Mouse (Mus musculus) right cerebral cortex, postnatal 14 days (tissue): ENCODE measurements around the gene Asmt.

Experiments
- DNase-seq: peaks from one replicate; pipeline ENCODE4 v3.0.0; 2022

Gene Asmt

DNA sequence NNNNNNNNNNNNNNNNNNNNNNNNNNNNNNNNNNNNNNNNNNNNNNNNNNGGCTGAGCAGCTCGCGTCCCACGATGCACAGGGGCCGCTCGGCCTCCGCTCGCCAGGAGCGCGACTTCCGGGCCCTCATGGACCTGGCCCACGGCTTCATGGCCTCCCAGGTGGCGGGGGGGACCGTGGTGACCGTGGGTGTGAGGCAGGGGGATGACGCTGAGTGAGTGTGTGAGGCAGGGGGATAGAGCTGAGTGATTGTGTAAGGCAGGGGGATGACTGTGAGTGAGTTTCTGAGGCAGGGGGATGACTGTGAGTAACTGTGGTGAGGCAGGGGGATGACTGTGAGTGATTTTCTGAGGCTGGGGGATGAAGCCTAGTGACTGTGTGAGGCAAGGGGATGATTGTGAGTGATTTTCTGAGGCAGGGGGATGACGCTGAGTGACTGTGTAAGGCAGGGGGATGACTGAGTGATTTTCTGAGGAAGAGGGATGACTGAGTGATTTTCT, at the start of gene Asmt:
TSS of gene Asmt (plus strand) at position 51 of the 499 bp plus-strand sequence.
- DNase-seq: peak; percentile 8

DNA sequence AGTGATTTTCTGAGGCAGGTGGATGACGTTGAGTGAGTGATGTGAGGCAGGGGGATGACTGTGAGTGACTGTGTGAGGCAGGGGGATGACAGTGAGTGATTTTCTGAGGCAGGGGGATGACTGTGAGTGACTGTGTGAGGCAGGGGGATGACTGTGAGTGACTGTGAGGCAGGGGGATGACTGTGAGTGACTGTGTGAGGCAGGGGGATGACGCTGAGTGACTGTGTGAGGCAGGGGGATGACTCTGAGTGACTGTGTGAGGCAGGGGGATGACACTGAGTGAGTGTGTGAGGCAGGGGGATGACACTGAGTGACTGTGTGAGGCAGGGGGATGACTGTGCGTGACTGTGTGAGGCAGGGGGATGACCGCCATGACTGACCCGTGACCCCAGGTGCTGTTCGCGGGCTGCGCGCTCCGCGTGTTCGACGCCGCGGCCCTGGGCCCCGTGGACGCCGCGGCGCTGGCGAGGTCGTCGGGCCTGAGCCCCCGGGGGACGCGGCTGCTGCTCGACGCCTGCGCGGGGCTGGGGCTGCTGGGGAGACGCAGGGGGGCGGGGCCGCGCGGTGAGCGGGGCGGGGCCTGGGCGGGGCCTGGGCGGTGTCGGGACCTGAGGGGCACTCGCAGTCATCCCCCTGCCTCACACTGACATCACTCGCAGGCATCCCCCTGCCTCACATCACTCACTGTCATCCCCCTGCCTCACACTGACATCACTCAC, 948 bp downstream of the Asmt start:
- DNase-seq: peak; percentile 32

DNA sequence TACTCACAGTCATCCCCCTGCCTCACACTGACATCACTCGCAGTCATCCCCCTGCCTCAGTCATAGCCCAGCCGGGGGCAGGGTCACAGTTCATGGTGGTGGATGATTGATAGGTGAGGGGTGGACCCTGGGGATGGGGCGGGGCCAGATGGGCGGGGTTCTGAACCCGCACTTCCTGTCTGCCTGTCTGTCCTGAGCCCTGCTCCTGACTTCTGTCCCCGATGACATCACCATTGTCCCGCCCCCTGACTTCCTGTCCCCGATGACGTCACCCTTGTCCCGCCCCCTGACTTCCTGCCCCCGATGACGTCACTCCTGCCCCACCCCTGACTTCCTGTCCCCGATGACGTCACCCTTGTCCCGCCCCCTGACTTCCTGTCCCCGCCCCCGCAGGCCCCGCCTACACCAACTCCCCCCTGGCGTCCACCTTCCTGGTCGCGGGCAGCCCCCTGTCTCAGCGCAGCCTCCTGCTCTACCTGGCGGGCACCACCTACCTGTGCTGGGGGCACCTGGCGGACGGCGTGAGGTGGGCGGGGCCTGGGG, 1.9 kb downstream of the Asmt start:
- DNase-seq: peak; percentile 48

DNA sequence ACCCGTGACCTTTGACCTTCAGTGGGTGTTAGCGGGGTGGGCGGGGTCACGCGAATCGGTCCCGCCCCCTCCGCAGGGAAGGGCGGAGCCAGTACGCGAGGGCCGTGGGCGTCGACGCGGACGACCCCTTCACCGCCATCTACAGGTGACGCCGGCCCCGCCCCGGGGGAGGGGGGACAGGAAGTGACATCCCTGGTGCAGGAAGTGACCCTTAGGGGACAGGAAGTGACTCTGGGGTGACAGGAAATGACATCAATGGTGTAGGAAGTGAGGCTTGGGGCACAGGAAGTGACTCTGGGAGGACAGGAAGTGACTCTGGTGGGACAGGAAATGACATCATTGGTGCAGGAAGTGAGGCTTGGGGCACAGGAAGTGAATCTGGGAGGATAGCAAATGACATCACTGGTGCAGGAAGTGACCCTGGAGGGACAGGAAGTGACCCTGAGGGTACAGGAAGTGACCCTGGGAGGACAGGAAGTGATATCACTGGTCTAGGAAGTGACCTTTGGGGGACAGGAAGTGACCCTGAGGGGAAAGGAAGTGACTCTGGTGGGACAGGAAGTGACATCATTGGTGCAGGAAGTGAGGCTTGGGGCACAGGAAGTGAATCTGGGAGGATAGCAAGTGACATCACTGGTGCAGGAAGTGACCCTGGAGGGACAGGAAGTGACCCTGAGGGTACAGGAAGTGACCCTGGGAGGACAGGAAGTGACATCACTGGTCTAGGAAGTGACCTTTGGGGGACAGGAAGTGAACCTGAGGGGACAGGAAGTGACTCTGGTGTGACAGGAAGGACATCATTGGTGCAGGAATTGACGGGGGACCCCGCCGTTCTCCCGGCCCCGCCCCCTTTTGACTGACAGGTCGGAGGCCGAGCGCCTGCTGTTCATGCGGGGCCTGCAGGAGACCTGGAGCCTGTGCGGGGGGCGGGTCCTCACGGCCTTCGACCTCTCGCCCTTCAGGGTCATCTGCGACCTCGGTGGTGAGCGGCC, 2.7 kb downstream of the Asmt start:
- DNase-seq: peak; percentile 34

DNA sequence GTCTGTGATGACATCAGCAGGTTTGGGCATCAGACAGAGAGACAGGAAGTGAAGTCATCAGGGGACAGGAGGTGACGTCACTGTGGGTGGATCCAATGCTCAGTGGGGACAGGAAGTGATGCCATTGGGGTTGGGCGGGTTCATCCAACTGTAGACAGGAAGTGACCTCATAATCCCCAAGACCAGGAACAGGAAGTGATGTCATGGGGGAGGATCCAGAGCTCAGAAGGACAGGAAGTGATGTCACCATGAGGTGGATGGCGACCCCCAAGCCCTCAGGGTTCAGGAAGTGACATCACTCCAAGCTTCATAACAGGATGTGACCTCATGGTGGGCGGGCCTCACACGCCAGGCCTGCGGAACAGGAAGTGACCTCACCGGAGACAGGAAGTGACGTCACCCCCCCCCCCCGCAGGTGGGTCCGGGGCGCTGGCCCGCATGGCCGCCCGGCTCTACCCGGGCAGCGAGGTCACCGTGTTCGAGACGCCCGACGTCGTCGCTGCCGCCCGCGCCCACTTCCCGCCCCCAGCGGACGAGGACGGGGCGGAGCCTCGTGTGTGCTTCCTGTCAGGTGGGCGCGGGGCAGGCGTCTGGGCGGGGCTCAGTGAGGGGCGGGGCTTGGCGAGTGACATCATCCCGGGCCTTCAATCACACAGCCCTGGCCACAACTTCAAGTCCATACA, 3.6 kb downstream of the Asmt start:
- DNase-seq: peak; percentile 6

DNA sequence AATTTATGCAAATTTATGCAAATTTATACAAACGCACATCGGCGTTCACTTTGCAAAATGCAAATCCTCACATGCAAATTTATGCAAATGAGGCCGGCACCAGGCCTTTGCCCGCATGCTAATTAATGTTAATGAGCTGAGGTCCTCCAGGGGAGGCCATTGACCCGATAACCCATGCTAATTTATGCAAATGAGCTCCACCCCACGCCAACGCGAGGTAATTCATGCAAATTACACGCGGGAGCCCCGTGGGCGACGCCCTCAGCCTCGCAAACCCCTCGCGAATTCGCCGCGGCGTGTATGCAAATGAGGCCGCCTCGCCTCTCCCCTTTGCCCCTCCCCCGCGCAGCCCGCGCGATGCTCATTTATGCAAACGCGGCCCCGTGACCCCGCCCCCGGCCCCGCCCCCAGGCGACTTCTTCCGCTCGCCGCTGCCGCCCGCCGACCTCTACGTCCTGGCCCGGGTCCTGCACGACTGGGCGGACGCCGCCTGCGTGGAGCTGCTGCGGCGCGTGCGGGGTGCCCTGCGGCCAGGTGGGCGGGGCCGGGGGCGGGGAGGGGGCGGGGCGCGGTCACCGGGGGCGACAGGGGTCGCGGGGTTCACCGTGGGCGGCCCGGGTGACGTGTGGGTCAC, 4.3 kb downstream of the Asmt start:
- peak; percentile 15 for DNase-seq

DNA sequence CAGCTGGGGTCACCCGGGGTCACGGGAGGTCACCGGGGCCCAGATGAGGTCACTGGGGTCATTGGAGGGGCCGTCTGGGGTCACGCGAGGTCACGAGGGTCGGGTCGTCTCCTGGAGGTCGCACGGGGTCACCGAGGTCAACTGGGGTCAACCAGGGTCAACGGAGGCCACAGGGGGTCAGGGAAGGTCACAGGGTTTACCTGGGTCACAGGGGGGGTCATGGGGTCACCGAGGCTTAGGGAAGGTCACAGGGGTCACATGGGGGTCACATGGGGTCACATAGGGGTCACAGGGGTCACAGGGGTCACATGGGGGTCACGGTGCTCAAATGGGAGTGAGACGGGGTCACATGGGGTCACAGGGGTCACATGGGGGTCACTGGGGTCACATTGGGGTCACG, 4.8 kb downstream of the Asmt start:
- DNase-seq: peak; percentile 8

DNA sequence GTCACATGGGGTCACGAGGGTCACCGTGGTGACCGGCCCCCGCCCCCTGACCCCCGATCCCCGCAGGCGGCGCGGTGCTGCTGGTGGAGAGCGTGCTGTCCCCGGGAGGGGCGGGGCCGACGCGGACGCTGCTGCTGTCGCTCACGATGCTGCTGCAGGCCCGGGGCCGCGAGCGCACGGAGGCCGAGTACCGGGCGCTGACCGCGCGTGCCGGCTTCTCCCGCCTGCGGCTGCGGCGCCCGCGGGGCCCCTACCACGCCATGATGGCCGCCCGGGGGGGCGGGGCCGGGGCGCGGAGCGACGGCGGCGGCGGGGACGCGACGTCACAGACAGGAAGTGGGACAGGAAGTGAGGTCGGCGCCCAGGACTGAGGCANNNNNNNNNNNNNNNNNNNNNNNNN, 5.2 kb downstream of the Asmt start:
- DNase-seq: peak; percentile 5
